Mouse (Mus musculus): Measurements from ENCODE around the gene Brpf3. TPM values are rescaled to one million over a fixed set of nuclear protein-coding genes. Genes with fewer than 3 reads are reported as not detected.

Brpf3 gene
- total RNA-seq, 2 experiments from 2014 or later: 12.1 to 12.3 TPM

GRCm38 (mm10) chr17:28874216-28874615 lies 73.3 kb downstream of the Brpf3 start:
- DNase-seq: no peak

DNA sequence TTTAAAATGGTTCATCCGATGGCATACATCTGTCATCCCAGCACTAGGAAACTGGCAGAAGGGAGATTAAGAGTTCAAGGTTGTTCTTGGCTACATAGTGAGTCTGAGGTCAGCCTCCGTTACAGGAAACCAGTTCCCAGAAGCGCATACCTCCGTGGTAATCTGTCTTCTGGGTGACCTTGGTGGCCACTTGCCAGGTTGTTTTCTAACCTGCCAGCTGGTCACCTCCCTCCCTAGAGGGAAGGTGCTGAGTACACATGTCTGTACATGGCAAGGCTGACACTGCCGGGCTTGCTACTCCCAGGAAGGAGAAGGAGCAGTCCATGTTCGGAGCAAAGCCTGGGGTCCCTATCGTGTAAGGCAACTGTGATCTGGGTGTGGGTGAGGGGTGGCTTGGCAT lies 73.9 kb downstream of the Brpf3 start:
- peak; percentile 61 for DNase-seq

DNA sequence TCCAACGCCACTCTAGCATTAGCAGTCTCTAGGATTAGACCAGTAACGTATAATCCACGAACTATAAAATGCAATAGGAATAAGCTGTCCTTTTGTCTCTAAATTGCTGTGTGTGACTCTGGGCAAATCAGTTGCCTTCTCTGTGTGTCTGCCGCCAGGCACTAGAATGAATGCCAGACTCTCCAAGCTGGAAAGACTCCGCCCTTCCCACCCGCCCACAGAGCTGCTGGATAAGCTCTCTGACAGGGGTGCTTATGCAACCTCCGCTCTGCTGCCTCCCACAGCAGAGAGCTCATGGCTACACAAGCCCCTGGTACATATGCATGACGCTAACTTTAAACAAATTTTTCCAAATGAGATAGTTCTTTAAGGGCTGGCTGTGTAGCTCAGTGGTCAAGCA lies 74.4 kb downstream of the Brpf3 start:
- peak; percentile 64 for DNase-seq

DNA sequence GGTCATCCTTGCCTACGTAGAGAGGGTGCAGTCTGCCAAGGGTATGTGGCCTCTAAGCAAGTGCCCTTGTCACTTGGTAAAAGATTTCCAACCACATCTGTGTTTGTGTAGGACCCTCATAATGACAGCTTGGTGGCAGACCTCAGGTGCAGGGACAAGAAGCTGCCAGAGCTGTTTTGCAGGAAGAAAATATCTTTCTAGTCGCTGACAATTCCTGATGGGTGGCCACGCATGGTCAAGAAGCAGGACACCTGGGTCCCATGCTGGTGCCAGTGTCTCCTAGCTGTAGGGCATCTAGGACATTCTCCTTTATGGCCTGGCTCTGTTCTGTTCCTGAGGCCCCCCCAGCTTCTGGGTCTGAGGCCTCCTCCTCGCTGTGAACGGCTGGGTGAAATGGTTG lies 75.4 kb downstream of the Brpf3 start:
- DNase-seq: no peak

GRCm38 (mm10) chr17:28876821-28877220 lies 75.9 kb downstream of the Brpf3 start:
- DNase-seq: no peak

GRCm38 (mm10) chr17:28879931-28880391 lies 79.1 kb downstream of the Brpf3 start:
- DNase-seq: peak; percentile 44

DNA sequence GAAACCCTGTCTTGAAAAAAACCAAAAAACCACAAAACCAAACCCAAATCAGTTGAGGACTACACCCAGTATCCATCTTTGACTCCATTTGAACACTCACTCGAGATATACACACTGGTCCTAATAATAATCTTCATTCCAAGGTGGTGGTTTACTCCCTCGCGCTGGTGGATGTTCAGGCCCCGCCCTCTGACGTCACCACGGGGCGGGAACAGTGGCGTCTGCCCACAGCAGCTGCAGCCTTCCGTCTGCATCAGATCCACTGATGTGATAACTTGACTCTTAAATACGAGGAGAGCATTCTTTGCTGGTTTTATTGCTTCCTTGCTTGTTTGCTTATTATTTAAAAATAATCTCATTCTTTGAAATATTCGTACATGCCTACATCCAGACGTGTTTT lies 81.4 kb downstream of the Brpf3 start:
- peak; percentile 59 for DNase-seq

DNA sequence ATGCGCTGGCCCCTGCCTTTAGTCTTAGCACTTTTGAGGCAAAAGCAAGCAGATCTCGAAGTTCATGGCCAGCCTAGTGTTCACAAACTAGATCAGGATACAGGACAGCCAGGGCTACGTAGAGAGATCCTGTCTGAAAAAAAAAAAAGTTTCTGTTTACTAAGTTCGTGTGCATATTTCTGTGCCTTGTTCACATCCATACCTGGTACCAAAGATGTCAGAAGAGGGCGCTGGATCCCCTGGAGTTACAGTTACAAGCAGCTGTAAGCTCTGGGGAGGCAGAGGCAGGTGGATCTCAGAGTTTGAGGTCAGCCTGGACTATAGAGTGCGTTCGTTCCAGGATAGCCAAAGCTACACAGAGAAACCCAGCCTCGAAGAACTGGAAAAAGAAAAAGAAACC lies 81.9 kb downstream of the Brpf3 start:
- no peak for DNase-seq

DNA sequence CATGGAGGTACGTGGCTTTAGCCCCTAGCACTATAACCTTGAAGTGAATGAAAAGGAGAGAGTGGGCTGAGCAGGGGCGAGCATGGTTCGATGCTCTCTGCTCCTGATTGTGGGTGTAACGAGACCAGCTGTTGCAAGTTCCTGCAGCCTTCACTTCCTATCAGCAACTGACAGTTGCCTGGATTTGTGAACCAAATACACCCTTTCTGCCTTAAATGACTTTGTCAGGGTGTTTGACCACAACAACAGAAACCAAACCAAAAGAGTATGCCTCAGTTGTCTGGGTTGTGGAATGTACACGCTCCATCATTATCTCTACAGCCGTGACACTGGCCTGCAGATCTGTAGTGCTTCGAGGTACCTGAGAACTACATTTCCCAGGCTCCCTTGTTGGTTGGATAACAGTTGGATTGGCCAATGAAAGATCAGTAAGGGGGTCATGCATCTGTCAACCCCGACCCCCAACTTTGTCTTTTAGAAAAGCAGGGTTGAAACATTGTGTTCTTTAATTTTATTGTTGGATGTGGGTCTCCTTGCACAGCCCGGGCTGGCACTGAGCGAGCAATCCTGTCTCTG lies 83.1 kb downstream of the Brpf3 start:
- no peak for DNase-seq

DNA sequence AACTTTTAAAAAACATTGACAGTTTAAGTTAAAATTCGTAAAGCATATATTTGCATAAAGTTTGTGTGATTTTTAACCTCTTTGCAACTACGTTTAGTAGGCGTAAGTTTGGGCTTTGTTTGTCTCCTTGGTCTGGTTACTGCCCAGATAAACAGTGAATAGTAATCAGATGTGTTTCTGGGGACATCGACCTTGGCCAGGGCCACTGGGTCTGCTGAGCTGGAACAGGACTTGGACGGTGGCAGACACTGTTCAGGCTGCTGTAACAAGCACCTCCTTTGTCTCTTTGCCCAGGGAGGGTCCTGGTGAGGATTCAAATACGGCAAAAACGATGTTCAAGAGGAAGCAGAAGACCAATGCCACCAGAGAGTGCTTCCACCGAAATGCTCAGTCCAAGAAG lies 84.3 kb downstream of the Brpf3 start:
- no peak for DNase-seq

DNA sequence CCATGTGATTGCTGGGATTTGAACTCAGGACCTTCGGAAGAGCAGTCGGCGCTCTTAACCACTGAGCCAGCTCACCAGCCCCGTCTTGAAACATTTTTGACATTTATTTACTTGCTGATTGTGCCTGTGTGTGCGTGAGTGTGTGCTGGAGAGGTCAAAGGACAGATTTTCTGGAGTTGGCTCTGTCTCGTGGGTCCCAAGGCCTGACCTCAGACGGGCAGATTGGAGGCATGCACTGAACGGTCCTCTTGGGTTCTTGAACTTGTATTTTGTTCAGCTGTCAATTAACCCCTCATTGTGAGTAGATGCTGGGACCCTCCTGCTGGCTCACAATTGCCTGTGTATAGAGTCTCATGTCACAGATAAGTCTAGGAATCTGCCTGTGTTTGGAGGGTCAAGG lies 85.4 kb downstream of the Brpf3 start:
- no peak for DNase-seq

Other genes starting within 250 kb of the Brpf3 start
- not detected for gene Clps, start 240.3 kb upstream of the Brpf3 start, total RNA-seq (2021)
- not detected for gene Lhfpl5, start 225.4 kb upstream of the Brpf3 start, total RNA-seq (2021)
- gene Srpk1, start 178.4 kb upstream of the Brpf3 start, total RNA-seq (2021): 10 to 100 TPM; 25.0 to 31.4 TPM
- gene Slc26a8, start 110.9 kb upstream of the Brpf3 start, total RNA-seq (2021): under 1 TPM in 1 of 2 experiments, not detected in 1; 0.27 TPM
- 10 to 100 TPM; 68.0 to 81.3 TPM for gene Mapk14, start 109.8 kb upstream of the Brpf3 start, total RNA-seq (2021)
- under 1 TPM in 1 of 2 experiments, not detected in 1; 0.94 TPM for gene AC170998.1, start 75.0 kb upstream of the Brpf3 start, total RNA-seq (2021)
- gene Mapk13, start 31.8 kb upstream of the Brpf3 start, total RNA-seq (2021): under 1 TPM in 1 of 2 experiments, not detected in 1; 0.16 TPM
- not detected for gene Pnpla1, start 57.3 kb downstream of the Brpf3 start, total RNA-seq (2021)
- not detected for gene 4930539E08Rik, start 114.2 kb downstream of the Brpf3 start, total RNA-seq (2021)
- gene Pxt1, start 142.8 kb downstream of the Brpf3 start, total RNA-seq (2021): not detected
- gene Kctd20, start 150.9 kb downstream of the Brpf3 start, total RNA-seq (2021): 10 to 100 TPM; 25.9 to 34.0 TPM
- 10 to 100 TPM; 25.2 to 26.4 TPM for gene Stk38, start 206.9 kb downstream of the Brpf3 start, total RNA-seq (2021)
- 10 to 100 TPM; 36.4 to 48.2 TPM for gene Srsf3, start 231.5 kb downstream of the Brpf3 start, total RNA-seq (2021)